Mouse (Mus musculus) embryonic facial prominence, embryonic 10.5 days (tissue): ENCODE measurements at regions not wholly inside any gene's neighbourhood (a gene's known extent, or its start where the extent isn't known, plus 50 kb on each side); places are given as distances from the start of the nearest gene placed in this dataset.

Source experiments
- DNase-seq: peaks from one replicate; pipeline ENCODE4 v3.0.0-alpha.2; 2017; ENCODE audit warnings: low spot score
- H3K27ac ChIP-seq: fragments of 300-500 bp; sonication (generic); replicated peaks from 2 replicates; pipeline ENCODE4 v1.5.1; 2016; ENCODE audit warnings: mild to moderate bottlenecking
- H3K27me3 ChIP-seq: fragments of 300-500 bp; sonication (generic); replicated peaks from 2 replicates; pipeline ENCODE4 v1.6.1; 2016; ENCODE audit warnings: low read depth, mild to moderate bottlenecking; ENCODE audit not compliant: poor library complexity, severe bottlenecking
- H3K36me3 ChIP-seq: fragments of 300-500 bp; sonication (generic); replicated peaks from 2 replicates; pipeline ENCODE4 v1.6.1; 2016; ENCODE audit warnings: mild to moderate bottlenecking, moderate library complexity
- H3K4me1 ChIP-seq: fragments of 300-500 bp; sonication (generic); 2 replicates; pipeline ENCODE4 v1.6.1; 2016
- H3K4me3 ChIP-seq: fragments of 300-500 bp; sonication (generic); 2 replicates; pipeline ENCODE4 v1.5.1; 2016; ENCODE audit warnings: mild to moderate bottlenecking, moderate library complexity
- H3K9me3 ChIP-seq: fragments of 300-500 bp; sonication (generic); 2 replicates; pipeline ENCODE4 v1.6.1; 2016; ENCODE audit warnings: mild to moderate bottlenecking
- WGBS: fragments of 180-500 bp; shearing (Covaris S2); methylation state at CpG from one replicate; pipeline ENCODE4 v1.1.7; 2016; 5-methylcytosine and 5-hydroxymethylcytosine counted together

DNA sequence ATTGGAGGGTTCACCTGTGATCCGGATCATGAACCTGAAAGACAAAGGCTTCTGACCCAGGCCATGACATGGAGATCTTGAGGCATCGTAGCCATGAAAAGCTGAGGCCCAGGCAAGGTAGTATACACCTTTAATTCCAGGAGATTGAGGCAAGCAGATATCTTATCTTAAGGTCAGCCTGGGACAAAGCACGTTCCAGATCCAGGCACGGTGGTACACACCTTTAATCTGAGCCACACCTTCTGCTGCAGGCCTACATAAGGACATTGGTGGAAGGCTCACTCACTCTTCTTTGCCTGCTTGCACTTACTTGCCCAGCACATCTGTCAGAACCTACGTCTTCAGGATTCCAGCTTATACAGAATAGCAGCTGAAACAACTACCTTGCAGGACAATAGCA, 93.0 kb upstream of the Cxadr start:
- Histone ChIP-seq H3K36me3 (no peaks in the 10 kb centered on the region), H3K4me3 (no peak overlapping the region), H3K9me3 (no peaks in the 10 kb centered on the region), H3K27ac (no peak overlapping the region), H3K27me3 (no peaks in the 10 kb centered on the region), H3K4me1 (no peaks in the 10 kb centered on the region)
- WGBS, result 92% methylated on average over 5 of the region's 5 CpGs
- DNase-seq, result no peak

DNA sequence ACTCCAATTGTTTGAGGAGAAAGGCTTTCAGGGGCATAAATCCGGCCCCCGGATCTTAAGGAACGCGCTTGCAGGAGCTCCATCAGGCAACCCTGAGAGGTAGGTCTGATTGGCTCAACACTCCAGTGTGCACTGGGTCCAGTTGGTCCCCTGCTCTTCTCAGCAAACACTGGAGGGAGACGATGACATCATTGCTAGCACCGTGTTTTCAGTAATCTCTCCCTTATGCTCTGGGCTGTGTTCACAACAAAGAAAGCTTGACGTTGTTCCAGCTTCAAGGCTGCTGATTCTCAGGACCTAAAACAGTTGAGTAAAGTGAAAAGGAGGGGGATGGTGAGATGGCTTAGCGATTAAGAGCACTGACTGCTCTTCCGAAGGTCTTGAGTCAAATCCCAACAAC, 97.0 kb upstream of the Cxadr start:
- H3K36me3 ChIP-seq, result no peaks in the 10 kb centered on the region
- no peak overlapping the region for H3K27ac ChIP-seq
- 83% methylated on average over 9 of the region's 9 CpGs for WGBS
- no peaks in the 10 kb centered on the region for H3K27me3 ChIP-seq
- no peaks in the 10 kb centered on the region for H3K9me3 ChIP-seq
- no peak overlapping the region for H3K4me3 ChIP-seq
- no peak for DNase-seq
- H3K4me1 ChIP-seq, result no peaks in the 10 kb centered on the region

DNA sequence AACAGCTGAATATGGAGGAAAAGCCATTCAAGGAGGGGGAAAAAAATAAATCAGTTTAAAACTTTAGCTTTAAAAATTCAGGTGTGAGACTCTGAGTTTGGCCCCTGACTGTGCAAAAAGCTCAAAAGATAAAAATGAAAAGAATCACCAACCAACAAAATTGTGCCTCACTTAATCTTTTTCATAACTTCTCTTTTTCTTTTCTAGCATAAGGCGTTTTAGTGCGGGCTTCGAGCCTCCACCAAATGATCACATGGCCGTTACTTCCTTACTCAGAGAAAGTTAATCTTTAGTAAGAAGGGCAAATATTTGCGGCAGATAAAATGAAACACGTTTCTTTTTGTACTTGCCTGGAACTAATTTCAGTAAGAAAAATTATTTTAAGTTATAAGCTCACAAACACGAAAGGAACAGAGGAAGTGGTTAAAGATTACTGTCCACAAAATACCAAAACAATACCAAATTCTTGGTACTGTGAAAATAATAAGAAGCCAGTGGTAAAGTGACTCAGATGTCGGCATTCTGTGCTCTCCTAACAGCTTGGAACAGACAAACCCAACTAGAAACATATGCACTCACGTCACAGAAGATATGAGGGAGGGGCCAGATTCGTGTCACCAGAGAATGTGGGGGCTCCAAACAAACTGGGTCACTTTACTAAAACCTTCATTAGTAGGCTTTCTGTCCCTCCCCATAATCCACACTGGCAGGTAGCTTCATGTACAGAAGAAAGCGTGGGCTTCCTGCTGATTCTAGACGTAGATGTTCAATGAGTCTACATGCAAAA, 101.1 kb upstream of the Cxadr start:
- no peaks in the 10 kb centered on the region for H3K9me3 ChIP-seq
- DNase-seq, result no peak
- no peak overlapping the region for H3K27ac ChIP-seq
- 84% methylated on average over 12 of the region's 12 CpGs for WGBS
- no peaks in the 10 kb centered on the region for H3K36me3 ChIP-seq
- H3K4me3 ChIP-seq, result no peak overlapping the region
- H3K4me1 ChIP-seq, result no peaks in the 10 kb centered on the region
- H3K27me3 ChIP-seq, result no peaks in the 10 kb centered on the region

DNA sequence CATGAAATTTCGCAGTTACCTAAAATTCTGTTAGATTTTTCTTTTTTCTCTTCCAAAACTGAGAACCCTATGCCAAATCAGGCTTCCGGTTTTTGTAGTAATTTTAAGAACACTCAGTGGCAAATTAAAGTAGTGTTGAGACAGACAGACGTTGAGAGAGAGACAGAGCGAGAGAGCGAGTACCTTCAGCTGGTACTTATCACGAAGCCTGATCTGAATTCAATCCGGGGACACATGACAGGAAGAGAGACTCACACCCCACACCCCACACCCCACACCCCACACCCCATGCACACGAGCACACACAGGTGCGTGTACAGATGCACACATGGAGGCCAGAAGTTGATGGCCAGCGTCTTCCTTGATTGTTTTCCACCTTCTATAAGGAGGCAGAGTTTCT, 102.0 kb upstream of the Cxadr start:
- H3K4me1 ChIP-seq, result no peaks in the 10 kb centered on the region
- H3K36me3 ChIP-seq, result no peaks in the 10 kb centered on the region
- H3K9me3 ChIP-seq, result no peaks in the 10 kb centered on the region
- DNase-seq, result no peak
- H3K27ac ChIP-seq, result no peak overlapping the region
- no peaks in the 10 kb centered on the region for H3K27me3 ChIP-seq
- no peak overlapping the region for H3K4me3 ChIP-seq
- WGBS, result 80% methylated on average over 10 of the region's 10 CpGs

DNA sequence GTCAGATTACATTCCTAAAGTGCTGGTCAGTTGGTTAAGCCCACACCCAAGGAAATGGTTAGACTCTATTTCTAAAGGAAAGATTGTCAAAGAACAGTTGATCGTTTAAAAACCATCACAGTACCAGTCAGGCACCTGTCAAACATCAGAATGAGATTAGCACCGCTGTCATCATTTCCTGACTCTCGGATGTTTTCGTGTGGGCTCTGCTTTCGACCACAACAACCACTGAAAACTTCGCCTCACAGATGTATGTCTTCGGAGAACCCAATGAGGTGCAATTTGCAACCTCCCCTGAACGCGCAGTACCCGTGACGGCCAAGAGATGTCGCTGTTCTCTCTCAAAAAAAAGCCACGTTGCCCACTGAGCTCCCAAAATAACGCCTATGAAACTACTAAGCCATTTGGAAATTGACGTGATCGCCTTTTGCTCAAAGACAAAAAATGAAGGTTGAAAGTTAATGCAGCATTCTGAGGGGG, 102.6 kb upstream of the Cxadr start:
- DNase-seq, result peak; percentile 84
- Histone ChIP-seq H3K27ac (no peak overlapping the region), H3K4me1 (no peaks in the 10 kb centered on the region), H3K9me3 (no peaks in the 10 kb centered on the region), H3K36me3 (no peaks in the 10 kb centered on the region), H3K4me3 (no peak overlapping the region), H3K27me3 (no peaks in the 10 kb centered on the region)
- 9% methylated on average over 16 of the region's 16 CpGs for WGBS

DNA sequence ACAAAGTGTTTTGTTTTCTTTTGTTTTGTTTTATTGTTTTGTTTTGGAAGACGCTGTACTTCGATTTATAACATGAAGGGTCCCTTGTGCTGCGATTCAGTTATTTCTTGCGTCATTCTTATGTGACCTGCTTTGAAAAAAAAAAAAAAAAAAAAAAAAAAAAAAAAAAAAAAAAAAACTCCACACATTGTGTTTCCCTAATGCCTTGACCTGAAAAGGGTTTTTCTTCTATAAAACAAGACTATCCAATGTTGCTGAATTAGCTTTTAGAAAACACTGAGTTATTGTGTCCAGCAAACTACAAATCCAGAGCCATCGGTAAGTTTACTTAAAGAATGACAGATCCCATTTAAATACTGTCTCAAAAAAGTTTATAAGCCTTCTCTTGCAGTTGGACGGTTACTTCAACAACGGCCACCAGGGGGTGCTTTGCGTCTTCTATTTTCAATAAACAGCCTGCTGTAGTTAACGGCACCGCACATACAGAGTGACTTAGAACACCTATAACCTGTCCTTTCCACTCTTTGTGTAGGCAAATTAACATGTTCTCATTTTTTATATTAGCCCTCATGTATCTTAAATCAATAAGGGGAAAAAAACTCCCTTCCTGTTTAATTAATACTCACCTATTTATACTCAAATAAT, 103.9 kb upstream of the Cxadr start:
- H3K27ac ChIP-seq, result no peak overlapping the region
- H3K27me3 ChIP-seq, result no peaks in the 10 kb centered on the region
- peak; percentile 86 for DNase-seq
- H3K4me3 ChIP-seq, result no peak overlapping the region
- no peaks in the 10 kb centered on the region for H3K4me1 ChIP-seq
- H3K36me3 ChIP-seq, result no peaks in the 10 kb centered on the region
- WGBS, result 16% methylated on average over 10 of the region's 10 CpGs
- no peaks in the 10 kb centered on the region for H3K9me3 ChIP-seq

DNA sequence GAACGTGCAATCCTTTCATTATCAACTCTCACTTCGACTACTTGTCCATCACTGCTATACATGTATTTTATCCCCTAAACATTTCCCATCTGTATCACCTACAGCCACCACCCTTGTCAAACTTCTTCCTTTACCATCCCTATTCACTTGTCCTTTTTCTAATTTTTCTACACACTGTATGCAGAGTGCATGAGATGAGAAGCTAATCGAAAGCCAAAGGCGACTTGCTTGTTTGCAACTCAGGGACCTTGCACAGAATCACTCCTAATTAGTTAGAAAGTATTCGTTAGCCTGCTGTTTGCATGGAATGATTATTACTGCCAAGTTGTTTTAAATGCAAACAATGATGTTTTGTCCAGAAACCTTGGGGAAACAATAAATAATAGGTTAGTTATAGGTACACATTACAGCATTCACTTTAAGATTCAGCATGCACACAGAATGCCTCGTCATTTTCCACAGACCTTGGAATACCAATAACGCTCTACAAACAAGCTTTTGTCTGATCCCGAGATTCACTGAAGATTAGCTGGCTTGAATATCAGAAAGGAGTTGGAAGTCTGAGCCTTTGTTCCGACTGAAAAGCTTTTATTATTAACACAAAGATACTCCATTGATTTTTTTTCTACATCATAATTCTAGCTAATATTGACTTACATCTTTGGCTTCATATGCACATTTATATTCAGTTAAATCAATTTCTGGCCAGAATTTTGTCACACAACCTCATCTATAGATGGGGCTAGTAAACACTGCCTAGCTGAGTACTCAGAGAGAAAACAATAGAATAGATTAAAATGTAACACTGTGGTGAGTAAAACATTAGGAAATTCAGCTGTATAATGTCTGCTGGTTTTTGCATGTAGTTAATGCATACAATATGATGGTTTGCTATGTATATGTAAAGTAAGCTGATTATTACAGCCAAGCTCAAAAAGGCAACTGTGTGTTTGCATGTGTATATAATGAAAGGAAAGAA, 130.4 kb upstream of the Cxadr start:
- Histone ChIP-seq H3K4me3 (no peak overlapping the region), H3K4me1 (no peaks in the 10 kb centered on the region), H3K9me3 (no peaks in the 10 kb centered on the region), H3K27me3 (no peaks in the 10 kb centered on the region), H3K27ac (no peak overlapping the region), H3K36me3 (no peaks in the 10 kb centered on the region)
- DNase-seq, result no peak
- WGBS, result 81% methylated on average over 9 of the region's 9 CpGs

DNA sequence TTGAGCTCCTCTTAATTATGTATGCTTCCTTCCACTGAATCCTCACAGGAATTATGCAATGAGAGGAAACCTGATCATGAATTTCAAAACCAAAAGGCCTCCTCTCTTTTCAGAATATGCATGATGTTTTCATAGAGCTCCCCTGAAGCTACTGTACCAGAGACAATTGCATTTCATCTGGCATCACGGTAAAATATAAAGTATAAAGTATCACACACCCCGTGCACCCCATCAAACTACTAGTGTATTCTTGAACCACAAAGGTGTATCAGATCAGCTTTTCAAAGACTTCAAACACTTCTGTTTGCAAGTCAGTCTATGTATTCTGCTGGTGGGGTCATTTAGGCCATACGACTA, 144.4 kb upstream of the Cxadr start:
- 76% methylated on average over 3 of the region's 3 CpGs for WGBS
- Histone ChIP-seq H3K27me3 (no peaks in the 10 kb centered on the region), H3K27ac (no peak overlapping the region), H3K4me3 (no peak overlapping the region), H3K9me3 (no peaks in the 10 kb centered on the region), H3K36me3 (no peaks in the 10 kb centered on the region), H3K4me1 (0 out of 2 replicates have a peak, but pooled peaks cover 3% of the 10 kb centered on the region)
- DNase-seq, result no peak

DNA sequence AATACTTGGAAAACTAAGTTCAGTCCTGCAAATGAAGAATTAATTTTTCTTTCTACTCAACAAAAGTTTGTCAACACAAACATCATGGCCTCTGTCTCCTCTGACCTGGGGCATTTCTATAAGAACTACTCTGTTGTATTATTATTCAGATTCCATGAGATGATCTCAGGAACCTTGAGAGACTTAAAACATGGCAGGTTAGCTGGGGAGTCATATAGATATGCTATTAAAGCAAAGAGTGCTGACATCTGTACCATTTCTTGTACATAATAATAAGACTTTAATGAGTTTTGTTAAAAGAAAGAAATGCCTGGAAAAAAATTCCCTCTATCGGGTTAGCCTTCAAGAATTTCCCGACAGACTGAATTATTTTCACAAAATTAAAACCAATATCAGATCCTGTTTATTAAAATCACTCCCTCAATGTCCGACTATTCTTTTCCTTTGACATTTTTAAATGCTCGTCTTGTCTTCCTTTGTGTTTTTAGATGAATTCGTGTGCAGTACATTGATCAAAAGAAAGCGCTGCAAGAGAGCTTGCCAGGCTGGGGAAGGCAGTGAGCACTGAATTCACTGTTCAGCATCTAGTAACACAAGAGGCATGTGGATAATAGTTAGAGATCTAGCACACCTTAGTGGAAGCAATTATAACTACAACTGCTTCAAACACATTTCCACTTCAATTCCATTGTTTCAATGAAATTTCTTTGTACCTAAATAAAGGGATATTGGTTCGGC, 145.0 kb upstream of the Cxadr start:
- H3K27me3 ChIP-seq, result no peaks in the 10 kb centered on the region
- DNase-seq, result peak; percentile 15
- no peak overlapping the region for H3K27ac ChIP-seq
- H3K36me3 ChIP-seq, result no peaks in the 10 kb centered on the region
- no peak overlapping the region for H3K4me3 ChIP-seq
- no peaks in the 10 kb centered on the region for H3K9me3 ChIP-seq
- WGBS, result 56% methylated on average over 7 of the region's 7 CpGs
- H3K4me1 ChIP-seq, result 0 out of 2 replicates have a peak, but pooled peaks cover 3% of the 10 kb centered on the region

DNA sequence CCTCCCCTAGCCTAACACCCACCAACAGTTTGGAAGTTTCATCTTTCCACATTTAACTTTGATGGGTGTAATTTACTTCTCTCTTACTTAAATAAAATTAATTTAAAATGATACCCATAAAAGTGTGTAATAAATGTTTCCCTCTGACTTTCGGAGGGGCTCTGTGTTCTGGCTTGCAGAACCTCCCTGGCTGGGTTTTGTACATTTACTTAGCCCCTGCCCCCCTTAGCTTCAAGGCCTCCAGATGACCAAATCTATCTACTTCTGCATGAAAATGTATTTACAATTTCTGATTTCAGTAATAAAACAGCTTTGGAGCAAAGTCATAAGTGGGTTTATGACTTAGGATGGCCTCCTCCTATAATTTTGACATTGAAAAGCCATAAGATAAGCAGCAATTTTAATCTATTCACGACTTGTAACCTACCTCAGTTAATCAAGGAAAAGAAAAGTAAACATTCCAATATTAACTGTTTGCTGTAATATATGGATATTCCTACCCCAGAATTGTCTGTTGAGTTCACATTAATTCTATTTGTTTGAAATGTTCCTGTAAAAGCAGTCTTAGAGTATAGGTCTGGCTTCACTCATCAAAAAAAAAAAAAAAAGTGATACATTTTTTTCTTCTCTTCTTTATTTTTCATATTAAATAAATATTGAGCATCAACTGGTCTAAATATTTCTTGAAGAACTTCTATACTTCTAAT, 147.2 kb upstream of the Cxadr start:
- no peak overlapping the region for H3K27ac ChIP-seq
- no peaks in the 10 kb centered on the region for H3K27me3 ChIP-seq
- no peaks in the 10 kb centered on the region for H3K9me3 ChIP-seq
- H3K36me3 ChIP-seq, result no peaks in the 10 kb centered on the region
- 0 out of 2 replicates have a peak, but pooled peaks cover 3% of the 10 kb centered on the region for H3K4me1 ChIP-seq
- WGBS, result 74% methylated on average over 2 of the region's 2 CpGs
- no peak overlapping the region for H3K4me3 ChIP-seq
- no peak for DNase-seq

DNA sequence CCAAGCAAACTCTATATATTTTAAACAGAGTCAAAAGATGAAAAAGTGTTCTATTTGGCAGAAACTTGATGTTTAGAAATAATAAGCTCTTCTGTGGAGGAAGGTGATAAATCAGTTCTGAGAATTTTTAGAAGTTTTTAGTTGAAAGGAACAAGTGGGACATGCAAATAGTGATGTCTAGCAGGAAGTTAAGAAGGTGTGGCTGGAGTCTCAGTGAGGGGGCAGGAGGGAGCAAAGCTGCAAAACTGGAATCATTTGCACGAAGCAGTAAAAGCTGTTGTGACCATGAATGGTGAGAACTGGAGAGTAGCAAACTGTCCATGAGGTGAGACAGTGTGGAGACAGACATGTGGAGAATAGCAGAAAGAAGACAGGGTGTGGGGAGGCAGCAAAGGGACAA, 157.1 kb upstream of the Cxadr start:
- Histone ChIP-seq H3K4me3 (no peak overlapping the region), H3K27ac (no peak overlapping the region), H3K27me3 (no peaks in the 10 kb centered on the region), H3K9me3 (no peaks in the 10 kb centered on the region), H3K4me1 (no peaks in the 10 kb centered on the region), H3K36me3 (no peaks in the 10 kb centered on the region)
- DNase-seq, result no peak
- WGBS, result 78% methylated on average over 1 of the region's 1 CpGs
